10 mouse cellular contexts compared by ENCODE assay signal in the genomic region with DNA sequence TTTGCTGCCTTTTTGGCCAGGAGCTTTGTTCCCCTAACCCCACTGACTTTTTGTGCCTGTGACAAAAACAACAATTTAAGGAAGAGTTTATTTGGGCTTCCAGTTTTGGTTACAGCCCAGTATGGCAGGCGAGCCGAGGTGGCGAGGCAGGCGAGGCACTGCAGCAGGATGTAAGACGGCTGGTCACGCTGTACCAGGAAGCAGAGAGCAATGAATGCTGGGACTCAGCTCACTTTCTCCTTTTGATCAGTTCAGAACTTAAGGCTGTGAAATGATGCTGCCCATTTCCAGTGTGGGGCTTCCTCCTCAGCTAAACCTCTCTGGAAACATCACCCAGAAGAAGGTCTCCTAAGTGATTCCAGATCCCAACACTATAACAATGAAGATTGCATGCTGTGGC. TPM values are rescaled to one million over a fixed set of nuclear protein-coding genes. Genes with fewer than 3 reads are reported as not detected.
A peak's percentile ranks its signal among the peaks of the same experiment; 100 is the strongest.
DNase-seq lines count a peak whose midpoint lies in the region; ATAC-seq and TF ChIP-seq lines count a peak whose summit lies in the region.
"Had no signal": no experiment of that assay in that cellular context is flagged by ENCODE, and none has a peak within 500 bp of the region (broad histone marks: within the 10 kb centered on the region; RNA-seq: fewer than 3 reads in every experiment).

No protein-coding gene starts in this region.

- no peaks in the 10 kb centered on the region for H3K27me3 ChIP-seq in lung, embryonic 15.5 days
- H3K27me3 ChIP-seq in lung, postnatal 0 days (replicated peaks; ENCODE audit: insufficient read depth, low read length): no peaks in the 10 kb centered on the region
- H3K27me3 ChIP-seq in forebrain, embryonic 10.5 days (ENCODE audit: poor library complexity, severe bottlenecking): no peaks in the 10 kb centered on the region
- H3K27me3 ChIP-seq: hindbrain, embryonic 15.5 days had no signal

- H3K27ac ChIP-seq in lung, embryonic 15.5 days: peak overlapping the region; percentile 72
- no peak overlapping the region; the same call in 1 of the 2 replicates for H3K27ac ChIP-seq in lung, postnatal 0 days (ENCODE audit: low read length)
- H3K27ac ChIP-seq in forebrain, embryonic 10.5 days: no peak overlapping the region
- H3K27ac ChIP-seq: hindbrain, embryonic 15.5 days had no signal

- no peak overlapping the region for H3K9ac ChIP-seq in lung, embryonic 15.5 days
- H3K9ac ChIP-seq in lung, postnatal 0 days (replicated peaks; ENCODE audit: low read depth): no peak overlapping the region
- H3K9ac ChIP-seq: hindbrain, embryonic 15.5 days had no signal

- ATAC-seq in lung, embryonic 15.5 days (ENCODE audit: borderline replicate concordance, extremely low read depth, low FRiP score, low TSS enrichment): no peak
- ATAC-seq in lung, postnatal 0 days: no peak; the same call in 1 of the 2 replicates
- peak; percentile 98 for ATAC-seq in inflammation-experienced regulatory T-cells, adult 6 months

- peak; percentile 12 for DNase-seq in adrenal gland, postnatal 14 days
- DNase-seq in adrenal gland, postnatal 4 days (ENCODE audit: low spot score in 2 of 2): no peak
- no peak for DNase-seq in lung, postnatal 0 days (ENCODE audit: low spot score)
- peak; percentile 73 for DNase-seq in naive thymus-derived CD4-positive, alpha-beta T cell, adult 2 months (ENCODE audit: low read depth)
- no peak for DNase-seq in forebrain, embryonic 10.5 days (ENCODE audit: extremely low spot score, low spot score)
- no peak for DNase-seq in right cerebral cortex, postnatal 14 days

- no peak for TF ChIP-seq CTCF in lung, postnatal 0 days (IDR thresholded peaks at IDR 0.05)

- no peak for TF ChIP-seq EP300 in lung, postnatal 0 days (IDR thresholded peaks at IDR 0.05)

- H3K4me3 ChIP-seq in lung, embryonic 15.5 days: no peak overlapping the region
- no peak overlapping the region for H3K4me3 ChIP-seq in lung, postnatal 0 days (ENCODE audit: low read depth, low read length)
- H3K4me3 ChIP-seq in forebrain, embryonic 10.5 days: no peak overlapping the region
- H3K4me3 ChIP-seq: hindbrain, embryonic 15.5 days had no signal

- H3K36me3 ChIP-seq in lung, embryonic 15.5 days: no peaks in the 10 kb centered on the region
- no peaks in the 10 kb centered on the region for H3K36me3 ChIP-seq in lung, postnatal 0 days (ENCODE audit: insufficient read depth, low read length)
- H3K36me3 ChIP-seq in forebrain, embryonic 10.5 days (replicated peaks): no peaks in the 10 kb centered on the region
- H3K36me3 ChIP-seq: hindbrain, embryonic 15.5 days had no signal

- 27% methylated on average over 6 of the region's 6 CpGs for WGBS in lung, embryonic 15.5 days
- WGBS in lung, postnatal 0 days: 34% methylated on average over 6 of the region's 6 CpGs
- 77% methylated on average over 6 of the region's 6 CpGs for WGBS in forebrain, embryonic 10.5 days

- H3K4me1 ChIP-seq in lung, embryonic 15.5 days: peaks cover 19% of the 10 kb centered on the region
- no peaks in the 10 kb centered on the region for H3K4me1 ChIP-seq in lung, postnatal 0 days (ENCODE audit: insufficient read depth, low read depth, low read length)
- H3K4me1 ChIP-seq in forebrain, embryonic 10.5 days: peaks cover 13% of the 10 kb centered on the region
- H3K4me1 ChIP-seq: hindbrain, embryonic 15.5 days had no signal

- H3K9me3 ChIP-seq in lung, embryonic 15.5 days: no peaks in the 10 kb centered on the region
- no peaks in the 10 kb centered on the region for H3K9me3 ChIP-seq in lung, postnatal 0 days (ENCODE audit: low read length)
- H3K9me3 ChIP-seq in forebrain, embryonic 10.5 days: no peaks in the 10 kb centered on the region
- H3K9me3 ChIP-seq: hindbrain, embryonic 15.5 days had no signal

- H3K4me2 ChIP-seq in lung, embryonic 15.5 days: no peak overlapping the region
- H3K4me2 ChIP-seq in lung, postnatal 0 days (replicated peaks; ENCODE audit: low read depth, low read length): no peak overlapping the region
- H3K4me2 ChIP-seq: hindbrain, embryonic 15.5 days; liver, embryonic 11.5 days had no signal

RNA-seq across cellular contexts. Expression of a gene that starts 23.3 kb away (rescaled TPM):
- 355 and 495 TPM in 2 replicates for total RNA-seq in adrenal gland, postnatal 14 days (2021)
- 100 to 1,000 TPM; 594 to 750 TPM for total RNA-seq in adrenal gland, postnatal 4 days (2021)
- 2,229 and 2,599 TPM in 2 replicates for polyA plus RNA-seq in lung, embryonic 15.5 days (2015; fragmentation: Nextera tagmentation; extraction: Ambion mirVana)
- polyA plus RNA-seq in lung, postnatal 0 days (2015; fragmentation: Nextera tagmentation; extraction: Ambion mirVana): 2,084 and 2,244 TPM in 2 replicates
- polyA plus RNA-seq in inflammation-experienced regulatory T-cells, adult 6 months (2017; shearing (Covaris generic)): 1,000 to 10,000 TPM; 4,108 to 4,357 (median 4,244) TPM
- 2,414 and 2,501 TPM in 2 replicates for polyA plus RNA-seq in forebrain, embryonic 10.5 days (2016; fragmentation: Nextera tagmentation; extraction: Ambion mirVana)

Comparison
In these comparisons a context has a peak if more than half of its experiments do, and no peak if none do; other contexts are left out.
1. DNase-seq: peak in adrenal gland, postnatal 14 days (single experiment) and naive thymus-derived CD4-positive, alpha-beta T cell, adult 2 months (single experiment); none in adrenal gland, postnatal 4 days (0 of 2), lung, postnatal 0 days (single experiment), forebrain, embryonic 10.5 days (single experiment) and right cerebral cortex, postnatal 14 days (single experiment).